Mouse (Mus musculus): ENCODE data around the gene 4933424G06Rik.

GRCm38 (mm10) chr1:36707166-36707565 lies 2.8 kb upstream of the 4933424G06Rik start:
- TF ChIP-seq CTCF (IDR thresholded peaks at IDR 0.05; ENCODE audit: extremely low read depth, insufficient read depth, low read length) (no peak), POLR2A (IDR thresholded peaks at IDR 0.05; ENCODE audit: extremely low read depth, insufficient read depth, low read length) (no peak)
